Mouse (Mus musculus) limb, embryonic 15.5 days (tissue): ENCODE measurements around the gene Nfasc. TPM values are rescaled to one million over a fixed set of nuclear protein-coding genes. Genes with fewer than 3 reads are reported as not detected.

Experiments
- ATAC-seq: fragments of 200-750 bp; cut with Nextera tagmentation; 2 replicates; pipeline ENCODE4 v1.8.0; 2017; ENCODE audit warnings: low read depth, moderate TSS enrichment; ENCODE audit not compliant: insufficient number of reproducible peaks, low FRiP score, low TSS enrichment
- H3K27ac ChIP-seq: fragments of 300-500 bp; sonication (generic); 2 replicates; pipeline ENCODE4 v1.5.1; 2015; ENCODE audit warnings: moderate library complexity, mild to moderate bottlenecking, inconsistent platforms
- H3K27me3 ChIP-seq: fragments of 300-500 bp; sonication (generic); 2 replicates; pipeline ENCODE4 v1.6.1; 2015; ENCODE audit warnings: inconsistent platforms
- H3K36me3 ChIP-seq: fragments of 300-500 bp; sonication (generic); 2 replicates; pipeline ENCODE4 v1.6.1; 2015; ENCODE audit warnings: inconsistent platforms
- H3K4me1 ChIP-seq: fragments of 300-500 bp; sonication (generic); 2 replicates; pipeline ENCODE4 v1.6.1; 2015; ENCODE audit warnings: inconsistent platforms
- H3K4me2 ChIP-seq: fragments of 300-500 bp; sonication (generic); 2 replicates; pipeline ENCODE4 v1.6.1; 2015; ENCODE audit warnings: mild to moderate bottlenecking, inconsistent platforms
- H3K4me3 ChIP-seq: fragments of 300-500 bp; sonication (generic); 2 replicates; pipeline ENCODE4 v1.5.1; 2015; ENCODE audit warnings: mild to moderate bottlenecking, inconsistent platforms
- H3K9ac ChIP-seq: fragments of 300-500 bp; sonication (generic); 2 replicates; pipeline ENCODE4 v1.6.1; 2015; ENCODE audit warnings: inconsistent platforms
- H3K9me3 ChIP-seq: fragments of 300-500 bp; sonication (generic); 2 replicates; pipeline ENCODE4 v1.6.1; 2016; ENCODE audit warnings: inconsistent platforms
- WGBS: fragments of 180-500 bp; shearing (Covaris S2); methylation state at CpG from one replicate; pipeline ENCODE4 v1.1.7; 2015; 5-methylcytosine and 5-hydroxymethylcytosine counted together
- polyA plus RNA-seq: library from polyadenylated mRNA; unstranded; fragments of >200 nt; fragmentation: Nextera tagmentation; extraction: Ambion mirVana; gene quantifications from 2 replicates; pipeline ENCODE4 v1.2.1, GENCODE M21; 2015

Gene Nfasc
- polyA plus RNA-seq, 1 experiment from 2014 or later, result 0.68 TPM

- Histone ChIP-seq H3K4me2 (no peak overlapping the region), H3K27me3 (no peaks in the 10 kb centered on the region; the same call in 1 of the 2 replicates), H3K36me3 (no peaks in the 10 kb centered on the region), H3K9ac (no peak overlapping the region), H3K4me3 (no peak overlapping the region), H3K9me3 (no peaks in the 10 kb centered on the region), H3K4me1 (no peaks in the 10 kb centered on the region), H3K27ac (no peak overlapping the region)
- 84% methylated on average over 7 of the region's 7 CpGs for WGBS
- no peak for ATAC-seq
Measured at GRCm38 (mm10) chr1:132637346-132637745, 104.3 kb downstream of the Nfasc start.

GRCm38 (mm10) chr1:132629611-132630370, 111.8 kb downstream of the Nfasc start:
- 63% methylated on average over 5 of the region's 5 CpGs for WGBS
- ATAC-seq, result no peak
- Histone ChIP-seq H3K9ac (no peak overlapping the region), H3K4me3 (no peak overlapping the region), H3K4me2 (no peak overlapping the region), H3K27ac (no peak overlapping the region), H3K27me3 (no peaks in the 10 kb centered on the region), H3K36me3 (no peaks in the 10 kb centered on the region), H3K9me3 (no peaks in the 10 kb centered on the region), H3K4me1 (peaks cover 10% of the 10 kb centered on the region)

DNA sequence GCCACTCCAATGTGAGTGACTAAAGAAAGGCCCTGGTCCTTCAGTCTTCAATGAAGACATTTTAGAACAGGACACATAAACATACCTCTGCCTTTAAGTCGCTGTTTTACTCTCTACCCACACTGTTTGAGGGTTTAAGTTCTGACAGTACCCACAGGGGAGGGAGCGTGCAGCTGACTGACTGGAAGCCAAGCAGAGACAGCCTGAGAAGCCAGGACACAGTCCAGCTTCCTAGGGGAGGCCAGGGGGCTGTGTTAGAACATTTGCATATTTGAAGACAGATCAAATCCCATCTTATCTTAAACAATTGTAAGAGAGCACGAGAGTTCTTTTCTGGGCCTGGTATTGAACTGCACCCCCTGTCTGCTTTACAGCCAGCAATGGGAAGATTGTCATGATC, 113.0 kb downstream of the Nfasc start:
- no peaks in the 10 kb centered on the region for H3K9me3 ChIP-seq
- 59% methylated on average over 3 of the region's 3 CpGs for WGBS
- H3K27ac ChIP-seq, result no peak overlapping the region
- H3K9ac ChIP-seq, result no peak overlapping the region
- no peak overlapping the region for H3K4me3 ChIP-seq
- no peaks in the 10 kb centered on the region for H3K36me3 ChIP-seq
- ATAC-seq, result no peak
- no peak overlapping the region for H3K4me2 ChIP-seq
- peaks cover 18% of the 10 kb centered on the region for H3K4me1 ChIP-seq
- H3K27me3 ChIP-seq, result no peaks in the 10 kb centered on the region

- Histone ChIP-seq H3K36me3 (no peaks in the 10 kb centered on the region), H3K4me1 (peaks cover 22% of the 10 kb centered on the region), H3K4me3 (no peak overlapping the region), H3K27ac (no peak overlapping the region), H3K9me3 (no peaks in the 10 kb centered on the region), H3K4me2 (no peak overlapping the region), H3K27me3 (no peaks in the 10 kb centered on the region), H3K9ac (no peak overlapping the region)
- WGBS, result 86% methylated on average over 8 of the region's 8 CpGs
- no peak for ATAC-seq
Measured at GRCm38 (mm10) chr1:132628183-132628582, 113.4 kb downstream of the Nfasc start.

DNA sequence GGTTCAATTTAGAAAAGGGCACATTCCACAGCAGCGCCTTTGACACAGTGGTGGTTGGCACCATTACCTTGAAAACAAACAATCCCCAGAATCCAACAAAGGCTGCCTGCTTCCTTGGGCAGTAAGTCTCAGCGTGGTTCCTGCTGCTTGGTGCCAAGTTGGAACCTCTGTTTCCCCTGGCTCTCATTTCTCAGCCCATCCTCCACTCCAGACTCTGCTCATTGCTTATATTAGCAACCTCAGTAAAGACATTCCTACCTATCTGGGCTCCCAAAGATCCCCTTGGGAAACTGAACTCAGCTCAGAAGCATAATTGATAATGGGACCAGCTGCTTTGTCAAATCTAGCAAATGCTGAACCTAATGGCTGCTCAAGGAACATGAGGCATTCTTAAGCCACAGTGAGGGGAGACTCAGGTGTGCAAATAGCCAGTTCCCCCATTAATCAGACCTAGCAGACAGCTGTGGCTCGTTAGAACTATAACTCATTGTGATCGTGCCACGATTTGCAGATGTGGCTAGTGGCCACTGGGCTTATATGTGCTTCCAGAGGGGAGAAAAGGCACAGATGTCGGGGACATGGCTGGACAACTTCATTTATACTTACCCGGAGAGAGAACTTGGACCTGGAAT, 115.4 kb downstream of the Nfasc start:
- Histone ChIP-seq H3K4me3 (no peak overlapping the region), H3K36me3 (no peaks in the 10 kb centered on the region), H3K4me1 (peaks cover 23% of the 10 kb centered on the region), H3K4me2 (no peak overlapping the region), H3K9ac (no peak overlapping the region), H3K27ac (no peak overlapping the region), H3K27me3 (0 out of 2 replicates have a peak, but pooled peaks cover 4% of the 10 kb centered on the region), H3K9me3 (no peaks in the 10 kb centered on the region)
- no peak for ATAC-seq
- 34% methylated on average over 7 of the region's 7 CpGs for WGBS

DNA sequence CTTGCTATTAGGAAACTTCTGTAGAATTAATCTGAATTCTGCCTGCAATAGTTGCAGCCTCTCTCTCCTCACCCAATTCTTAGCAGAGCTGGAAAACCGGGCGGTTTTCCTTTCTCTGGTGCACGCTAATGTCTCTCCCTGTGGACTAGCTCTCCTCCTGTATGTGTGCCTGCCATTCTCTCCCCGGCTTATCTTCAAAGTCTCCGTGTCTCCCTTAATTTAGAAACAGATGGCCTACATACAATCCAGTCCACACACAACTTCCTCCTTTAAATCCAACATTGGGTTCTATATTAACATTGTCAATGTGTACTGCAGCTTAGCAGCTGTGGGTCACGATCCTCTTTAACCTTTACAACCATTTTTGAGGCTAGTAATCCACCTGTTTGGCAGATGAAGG, 116.6 kb downstream of the Nfasc start:
- peaks cover 20% of the 10 kb centered on the region for H3K4me1 ChIP-seq
- no peak overlapping the region for H3K27ac ChIP-seq
- H3K27me3 ChIP-seq, result 0 out of 2 replicates have a peak, but pooled peaks cover 4% of the 10 kb centered on the region
- H3K4me2 ChIP-seq, result no peak overlapping the region
- H3K9me3 ChIP-seq, result no peaks in the 10 kb centered on the region
- H3K9ac ChIP-seq, result no peak overlapping the region
- 38% methylated on average over 6 of the region's 6 CpGs for WGBS
- ATAC-seq, result no peak
- H3K36me3 ChIP-seq, result no peaks in the 10 kb centered on the region
- H3K4me3 ChIP-seq, result no peak overlapping the region

DNA sequence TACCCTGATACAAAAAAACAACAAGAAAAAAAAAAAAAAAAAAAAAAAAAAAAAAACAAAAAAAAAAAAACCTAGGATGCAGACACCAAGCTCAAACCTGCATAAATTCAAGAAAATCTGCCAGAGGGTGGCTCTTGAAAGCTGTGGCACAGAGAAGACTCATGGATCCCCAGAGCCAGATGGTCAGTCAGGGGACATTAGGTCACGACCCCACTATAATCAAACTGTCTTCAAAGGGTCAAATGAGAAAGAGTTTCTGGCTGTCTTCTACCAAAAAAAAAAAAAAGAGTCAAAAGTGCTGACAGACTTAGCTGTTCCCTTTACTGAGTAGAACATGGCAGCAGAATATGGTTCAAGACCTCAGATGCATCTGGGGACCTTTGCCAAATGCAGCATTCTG, 117.1 kb downstream of the Nfasc start:
- Histone ChIP-seq H3K36me3 (no peaks in the 10 kb centered on the region), H3K4me3 (no peak overlapping the region), H3K9ac (no peak overlapping the region), H3K27me3 (0 out of 2 replicates have a peak, but pooled peaks cover 4% of the 10 kb centered on the region), H3K4me2 (no peak overlapping the region), H3K9me3 (no peaks in the 10 kb centered on the region), H3K27ac (no peak overlapping the region), H3K4me1 (peaks cover 20% of the 10 kb centered on the region)
- WGBS, result 31% methylated on average over 1 of the region's 1 CpGs
- ATAC-seq, result no peak

- Histone ChIP-seq H3K9me3 (no peaks in the 10 kb centered on the region), H3K27ac (no peak overlapping the region), H3K4me1 (peaks cover 16% of the 10 kb centered on the region), H3K36me3 (no peaks in the 10 kb centered on the region), H3K27me3 (0 out of 2 replicates have a peak, but pooled peaks cover 4% of the 10 kb centered on the region), H3K9ac (no peak overlapping the region), H3K4me3 (no peak overlapping the region), H3K4me2 (no peak overlapping the region)
- no peak for ATAC-seq
- 28% methylated on average over 14 of the region's 14 CpGs for WGBS
Measured at GRCm38 (mm10) chr1:132623641-132624336, 117.8 kb downstream of the Nfasc start.

- no peak for ATAC-seq
- H3K4me2 ChIP-seq, result no peak overlapping the region
- no peaks in the 10 kb centered on the region for H3K9me3 ChIP-seq
- H3K36me3 ChIP-seq, result no peaks in the 10 kb centered on the region
- 75% methylated on average over 4 of the region's 4 CpGs for WGBS
- H3K27me3 ChIP-seq, result no peaks in the 10 kb centered on the region
- no peak overlapping the region for H3K27ac ChIP-seq
- no peak overlapping the region for H3K9ac ChIP-seq
- no peaks in the 10 kb centered on the region for H3K4me1 ChIP-seq
- no peak overlapping the region for H3K4me3 ChIP-seq
Measured at GRCm38 (mm10) chr1:132612066-132612465, 129.5 kb downstream of the Nfasc start.

- Histone ChIP-seq H3K36me3 (no peaks in the 10 kb centered on the region), H3K4me3 (no peak overlapping the region), H3K4me1 (no peaks in the 10 kb centered on the region), H3K9ac (no peak overlapping the region), H3K27me3 (no peaks in the 10 kb centered on the region), H3K27ac (no peak overlapping the region), H3K9me3 (no peaks in the 10 kb centered on the region), H3K4me2 (no peak overlapping the region)
- ATAC-seq, result no peak
- WGBS, result 42% methylated on average over 4 of the region's 4 CpGs
Measured at GRCm38 (mm10) chr1:132609048-132609634, 132.5 kb downstream of the Nfasc start.

GRCm38 (mm10) chr1:132602161-132602560, 139.4 kb downstream of the Nfasc start:
- H3K27ac ChIP-seq, result no peak overlapping the region
- no peaks in the 10 kb centered on the region for H3K36me3 ChIP-seq
- no peaks in the 10 kb centered on the region for H3K4me1 ChIP-seq
- no peak overlapping the region for H3K4me2 ChIP-seq
- 42% methylated on average over 8 of the region's 8 CpGs for WGBS
- no peak overlapping the region for H3K9ac ChIP-seq
- H3K4me3 ChIP-seq, result no peak overlapping the region
- H3K27me3 ChIP-seq, result no peaks in the 10 kb centered on the region
- no peak for ATAC-seq
- no peaks in the 10 kb centered on the region for H3K9me3 ChIP-seq

DNA sequence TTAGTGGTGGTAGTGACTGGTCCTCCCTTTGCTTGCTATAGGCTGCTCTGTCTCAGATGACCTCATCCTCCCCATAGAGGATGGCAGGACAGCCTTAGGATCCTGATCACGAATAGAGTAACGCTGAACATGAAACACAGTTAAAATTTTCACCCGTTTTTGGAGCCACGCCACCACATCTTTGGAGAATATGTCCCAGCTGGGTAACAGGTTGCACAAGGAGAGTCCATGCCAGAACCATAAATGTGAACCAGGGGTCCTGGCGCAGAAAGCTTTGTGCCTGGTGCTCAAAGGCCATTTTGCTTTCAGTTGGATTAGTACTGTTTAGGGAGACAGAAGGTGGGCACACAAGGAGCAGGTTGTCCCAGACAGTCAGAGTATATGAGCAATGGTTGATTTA, 143.6 kb downstream of the Nfasc start:
- Histone ChIP-seq H3K4me3 (no peak overlapping the region), H3K9me3 (no peaks in the 10 kb centered on the region), H3K36me3 (no peaks in the 10 kb centered on the region), H3K9ac (no peak overlapping the region), H3K4me1 (no peaks in the 10 kb centered on the region), H3K4me2 (no peak overlapping the region), H3K27ac (no peak overlapping the region), H3K27me3 (peaks cover 13% of the 10 kb centered on the region; the same call in 1 of the 2 replicates)
- 78% methylated on average over 5 of the region's 5 CpGs for WGBS
- ATAC-seq, result no peak
